Mouse (Mus musculus) ES-Bruce4 (cell line): ENCODE measurements around the gene Tyrobp.

Source experiments
- CTCF ChIP-seq: IDR thresholded peaks from one replicate; pipeline ENCODE4 v1.8.1; 2011; ENCODE audit warnings: low read depth, low read length
- POLR2A ChIP-seq: IDR thresholded peaks from one replicate; pipeline ENCODE4 v1.8.1; 2011; ENCODE audit warnings: low read length; ENCODE audit not compliant: insufficient read depth

DNA sequence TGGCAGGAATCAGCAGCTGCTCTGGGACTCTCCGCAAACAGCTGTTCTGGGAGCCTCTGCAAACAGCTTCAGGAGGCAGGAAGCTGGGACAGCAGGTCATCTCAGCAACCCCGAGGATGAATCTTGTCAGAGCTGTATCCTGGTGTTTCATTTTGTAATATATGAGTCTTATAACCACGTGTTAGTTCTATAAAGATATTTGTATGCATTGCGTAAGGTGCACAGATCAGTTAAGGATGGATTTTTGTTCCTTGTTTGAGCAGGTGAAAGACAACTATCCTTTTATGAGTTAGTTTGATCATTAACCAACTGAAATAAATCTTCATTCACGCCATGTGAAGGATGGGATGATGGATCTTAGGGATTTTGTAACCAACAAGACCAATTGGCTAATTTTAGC is 33.5 kb upstream of the Tyrobp start:
- TF ChIP-seq CTCF (no peak), POLR2A (no peak)
